Mouse (Mus musculus): Measurements from ENCODE around the gene Hist1h2ac. TPM values are rescaled to one million over a fixed set of nuclear protein-coding genes. Genes with fewer than 3 reads are reported as not detected.
"Not testable (repeated sequence)": the region's sequence is repeated elsewhere in the genome, so short reads cannot be mapped to it uniquely, and the experiment has no call there.

The Hist1h2ac gene
- polyA plus RNA-seq, 1 experiment from 2014 or later = 1.6 TPM

DNA sequence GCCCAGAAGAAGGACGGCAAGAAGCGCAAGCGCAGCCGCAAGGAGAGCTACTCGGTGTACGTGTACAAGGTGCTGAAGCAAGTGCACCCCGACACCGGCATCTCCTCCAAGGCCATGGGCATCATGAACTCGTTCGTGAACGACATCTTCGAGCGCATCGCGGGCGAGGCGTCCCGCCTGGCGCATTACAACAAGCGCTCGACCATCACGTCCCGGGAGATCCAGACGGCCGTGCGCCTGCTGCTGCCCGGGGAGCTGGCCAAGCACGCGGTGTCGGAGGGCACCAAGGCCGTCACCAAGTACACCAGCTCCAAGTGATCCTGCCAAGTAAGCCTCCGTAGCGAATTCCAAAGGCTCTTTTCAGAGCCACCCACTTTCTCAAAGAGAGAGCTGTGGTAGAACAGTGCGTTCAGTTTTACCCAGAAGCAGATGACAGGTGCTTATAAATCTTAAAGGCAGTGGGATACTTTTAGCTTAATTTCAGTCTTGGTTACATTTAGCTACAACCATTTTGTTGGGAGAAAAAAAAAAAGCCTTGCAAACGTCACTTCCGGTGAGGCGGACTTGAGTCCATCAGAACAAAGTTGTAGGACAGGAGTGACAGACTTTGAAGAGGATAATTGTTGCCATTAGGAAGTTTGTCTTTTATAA is 672 bp upstream of the Hist1h2ac start:
- H3K4me3 ChIP-seq (replicated peaks) = peak overlapping the region; percentile 48
- not testable (repeated sequence) for H3K9me3 ChIP-seq; H3K27me3 ChIP-seq; H3K36me3 ChIP-seq (replicated peaks)
- ATAC-seq (ENCODE audit: low FRiP score) = peak; percentile 13; the same call in 1 of the 2 replicates
- H3K4me2 ChIP-seq = peak overlapping the region; percentile 62
- peak overlapping the region; percentile 66 for H3K9ac ChIP-seq
- WGBS = under 1% methylated on average over 21 of the region's 37 CpGs
- peaks cover 19% of the 10 kb centered on the region for H3K4me1 ChIP-seq
- H3K27ac ChIP-seq = peak overlapping the region; percentile 99

GRCm38 (mm10) chr13:23682947-23683754 is 597 bp downstream of the Hist1h2ac start:
- not testable (repeated sequence) for H3K9me3 ChIP-seq
- peak; percentile 37 for ATAC-seq (ENCODE audit: low FRiP score)
- 9% methylated on average over 18 of the region's 30 CpGs for WGBS

DNA sequence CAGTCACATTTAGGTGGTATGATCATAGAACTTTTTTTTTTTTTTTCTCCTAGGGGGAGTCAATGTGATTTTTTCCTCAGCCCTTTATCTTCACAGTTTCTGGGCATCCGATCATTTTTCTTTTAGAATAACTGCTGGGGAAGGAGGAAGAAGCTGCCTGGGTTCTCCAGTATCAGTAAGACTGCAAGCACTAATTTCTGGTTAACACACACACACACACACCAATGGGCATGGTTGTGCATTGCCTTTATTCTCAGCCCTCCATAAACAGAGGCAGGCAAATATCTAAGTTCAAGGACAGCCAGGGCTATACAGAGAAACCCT is 1.2 kb downstream of the Hist1h2ac start:
- Histone ChIP-seq H3K4me3 (replicated peaks) (peak overlapping the region; percentile 44), H3K27ac (peak overlapping the region; percentile 95), H3K36me3 (replicated peaks) (no peaks in the 10 kb centered on the region), H3K27me3 (no peaks in the 10 kb centered on the region), H3K4me1 (peaks cover 19% of the 10 kb centered on the region), H3K9me3 (no peaks in the 10 kb centered on the region), H3K9ac (peak overlapping the region; percentile 53), H3K4me2 (peak overlapping the region; percentile 54)
- no peak for ATAC-seq (ENCODE audit: low FRiP score)
- WGBS = 67% methylated on average over 1 of the region's 1 CpGs

More at GRCm38 (mm10) chr13:23682947-23683754, 597 bp downstream of the Hist1h2ac start:
- Histone ChIP-seq H3K4me2 (peak overlapping the region; percentile 54), H3K27ac (peak overlapping the region; percentile 95), H3K4me3 (replicated peaks) (peak overlapping the region; percentile 44), H3K9ac (peak overlapping the region; percentile 53), H3K4me1 (peaks cover 19% of the 10 kb centered on the region)
- not testable (repeated sequence) for H3K27me3 ChIP-seq; H3K36me3 ChIP-seq (replicated peaks)

DNA sequence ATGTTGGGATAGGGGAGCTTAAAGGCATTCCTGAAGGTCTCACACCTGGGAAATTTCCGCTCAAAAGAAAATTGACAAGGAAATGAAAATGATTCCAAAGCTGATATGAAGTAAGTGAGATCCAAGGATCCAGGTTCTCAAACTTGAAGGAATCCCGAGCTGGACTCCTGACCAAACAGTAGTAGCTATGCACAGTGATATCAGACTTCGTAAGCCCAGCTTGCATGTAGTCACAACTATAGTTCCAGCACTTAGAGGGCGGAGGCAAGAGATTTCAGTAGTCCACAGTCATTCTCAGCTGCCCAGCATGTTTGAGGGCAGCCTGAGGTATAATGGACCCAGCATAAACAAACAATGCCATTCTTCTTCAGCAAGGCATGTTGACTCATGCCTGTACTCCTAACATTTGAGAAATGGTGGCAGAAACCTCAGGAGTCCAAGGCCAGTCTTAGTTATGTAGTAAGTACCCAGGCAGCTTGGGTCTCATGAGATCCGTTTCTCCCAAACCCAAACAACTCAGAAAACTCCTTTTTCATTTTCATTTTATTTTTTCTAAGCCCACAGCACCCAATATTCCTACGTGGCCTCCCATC is 1.7 kb downstream of the Hist1h2ac start:
- ATAC-seq (ENCODE audit: low FRiP score) = no peak
- H3K4me3 ChIP-seq (replicated peaks) = no peak overlapping the region
- peak overlapping the region; percentile 54; the same call in 1 of the 2 replicates for H3K4me2 ChIP-seq

GRCm38 (mm10) chr13:23662536-23662935 is 21.2 kb downstream of the Hist1h2ac start:
- Histone ChIP-seq H3K9me3 (no peaks in the 10 kb centered on the region), H3K27me3 (no peaks in the 10 kb centered on the region), H3K4me2 (no peak overlapping the region), H3K27ac (no peak overlapping the region), H3K4me3 (replicated peaks) (no peak overlapping the region), H3K36me3 (replicated peaks) (no peaks in the 10 kb centered on the region), H3K9ac (no peak overlapping the region), H3K4me1 (no peaks in the 10 kb centered on the region)
- 83% methylated on average over 3 of the region's 3 CpGs for WGBS
- no peak for ATAC-seq (ENCODE audit: low FRiP score)

More for the DNA sequence above, 1.7 kb downstream of the Hist1h2ac start:
- 91% methylated on average over 6 of the region's 6 CpGs for WGBS
- H3K4me1 ChIP-seq = peaks cover 19% of the 10 kb centered on the region
- no peaks in the 10 kb centered on the region for H3K27me3 ChIP-seq
- H3K36me3 ChIP-seq (replicated peaks) = no peaks in the 10 kb centered on the region
- no peak overlapping the region for H3K9ac ChIP-seq
- no peaks in the 10 kb centered on the region for H3K9me3 ChIP-seq
- H3K27ac ChIP-seq = 0 out of 2 replicates have a peak overlapping the region, but pooled peaks have one; percentile 95

DNA sequence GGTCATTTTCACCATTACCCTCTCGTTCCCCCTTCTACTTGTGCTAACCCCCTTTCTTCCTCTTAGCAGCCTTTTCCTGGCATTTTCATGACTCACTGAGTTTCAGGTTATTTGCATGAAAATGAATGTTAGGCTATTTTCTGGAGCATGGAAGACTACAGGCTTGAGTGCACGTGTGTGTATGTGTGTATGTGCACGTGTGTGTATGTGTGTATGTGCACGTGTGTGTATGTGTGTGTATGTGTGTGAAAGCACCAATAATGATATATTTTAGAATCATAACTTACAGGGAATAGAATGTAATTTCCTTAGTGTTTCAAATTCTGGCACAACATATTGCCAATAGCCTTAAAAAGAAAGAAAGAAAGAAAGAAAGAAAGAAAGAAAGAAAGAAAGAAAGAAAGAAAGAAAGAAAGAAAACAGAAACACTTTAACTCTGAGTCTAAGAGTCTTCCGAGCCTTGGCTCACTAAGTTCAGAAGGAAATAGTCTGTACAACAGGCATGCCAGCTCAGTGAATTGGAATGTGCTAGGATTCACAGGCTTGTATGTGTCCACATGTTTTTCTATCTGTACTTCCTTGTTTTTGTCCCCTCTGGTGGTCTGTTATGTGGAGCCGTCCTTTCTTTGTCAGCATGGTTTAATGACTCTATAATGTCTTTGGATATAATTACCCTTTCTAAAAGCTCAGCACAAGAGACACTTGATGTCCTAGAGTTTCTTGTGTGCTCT is 23.9 kb downstream of the Hist1h2ac start:
- no peaks in the 10 kb centered on the region for H3K27me3 ChIP-seq

More for the DNA sequence above, 23.9 kb downstream of the Hist1h2ac start:
- no peaks in the 10 kb centered on the region for H3K36me3 ChIP-seq (replicated peaks)
- H3K4me2 ChIP-seq = no peak overlapping the region
- whole genome bisulfite sequencing = 78% methylated on average over 6 of the region's 6 CpGs
- no peaks in the 10 kb centered on the region for H3K4me1 ChIP-seq
- H3K27ac ChIP-seq = no peak overlapping the region
- H3K4me3 ChIP-seq (replicated peaks) = no peak overlapping the region
- H3K9me3 ChIP-seq = no peaks in the 10 kb centered on the region
- no peak for ATAC-seq (ENCODE audit: low FRiP score)
- H3K9ac ChIP-seq = no peak overlapping the region

Small RNA genes within 50 kb of the gene (microRNA-seq; reads per million reads assigned to microRNA genes)
- gene Gm44350 = not detected

Other genes with a start within 250 kb of the Hist1h2ac start
- gene Btn1a1, start 218.0 kb downstream of the Hist1h2ac start, polyA plus RNA-seq (2016; fragmentation: Nextera tagmentation; extraction: Ambion mirVana) = 0.18 and 0.36 TPM in 2 replicates
- 0.23 and 0.36 TPM in 2 replicates for gene Btn2a2, start 195.1 kb downstream of the Hist1h2ac start, polyA plus RNA-seq (2016; fragmentation: Nextera tagmentation; extraction: Ambion mirVana)
- gene Hist1h4h, start 152.9 kb downstream of the Hist1h2ac start, polyA plus RNA-seq (2016; fragmentation: Nextera tagmentation; extraction: Ambion mirVana) = 7.2 and 8.7 TPM in 2 replicates
- 9.3 and 10.7 TPM in 2 replicates for gene Hist1h2af, start 150.0 kb downstream of the Hist1h2ac start, polyA plus RNA-seq (2016; fragmentation: Nextera tagmentation; extraction: Ambion mirVana)
- gene Hist1h3g, start 148.5 kb downstream of the Hist1h2ac start, polyA plus RNA-seq (2016; fragmentation: Nextera tagmentation; extraction: Ambion mirVana) = 7.2 and 8.3 TPM in 2 replicates
- gene Hist1h2bh, start 140.6 kb downstream of the Hist1h2ac start, polyA plus RNA-seq (2016; fragmentation: Nextera tagmentation; extraction: Ambion mirVana) = 0.87 and 0.95 TPM in 2 replicates
- 0.99 and 1.5 TPM in 2 replicates for gene Hist1h3f, start 139.9 kb downstream of the Hist1h2ac start, polyA plus RNA-seq (2016; fragmentation: Nextera tagmentation; extraction: Ambion mirVana)
- 0.74 and 1.4 TPM in 2 replicates for gene Hist1h4f, start 132.3 kb downstream of the Hist1h2ac start, polyA plus RNA-seq (2016; fragmentation: Nextera tagmentation; extraction: Ambion mirVana)
- gene Hist1h1d, start 130.7 kb downstream of the Hist1h2ac start, polyA plus RNA-seq (2016; fragmentation: Nextera tagmentation; extraction: Ambion mirVana) = 0.47 and 0.56 TPM in 2 replicates
- gene Hist1h3e, start 121.6 kb downstream of the Hist1h2ac start, polyA plus RNA-seq (2016; fragmentation: Nextera tagmentation; extraction: Ambion mirVana) = 5.7 and 7.6 TPM in 2 replicates
- 115 and 138 TPM in 2 replicates for gene Hist1h2ae, start 112.7 kb downstream of the Hist1h2ac start, polyA plus RNA-seq (2016; fragmentation: Nextera tagmentation; extraction: Ambion mirVana)
- gene Hist1h2bg, start 112.6 kb downstream of the Hist1h2ac start, polyA plus RNA-seq (2016; fragmentation: Nextera tagmentation; extraction: Ambion mirVana) = 8.9 and 11.4 TPM in 2 replicates
- 7.2 and 9.5 TPM in 2 replicates for gene Hist1h2bf, start 109.8 kb downstream of the Hist1h2ac start, polyA plus RNA-seq (2016; fragmentation: Nextera tagmentation; extraction: Ambion mirVana)
- 1.3 and 3.7 TPM in 2 replicates for gene Hist1h2ad, start 109.6 kb downstream of the Hist1h2ac start, polyA plus RNA-seq (2016; fragmentation: Nextera tagmentation; extraction: Ambion mirVana)
- 5.8 and 6.6 TPM in 2 replicates for gene Hist1h3d, start 108.2 kb downstream of the Hist1h2ac start, polyA plus RNA-seq (2016; fragmentation: Nextera tagmentation; extraction: Ambion mirVana)
- 137 and 142 TPM in 2 replicates for gene Hist1h4d, start 102.3 kb downstream of the Hist1h2ac start, polyA plus RNA-seq (2016; fragmentation: Nextera tagmentation; extraction: Ambion mirVana)
- gene Hist1h2be, start 62.8 kb downstream of the Hist1h2ac start, polyA plus RNA-seq (2016; fragmentation: Nextera tagmentation; extraction: Ambion mirVana) = 3.0 and 3.7 TPM in 2 replicates
- 26.3 and 26.6 TPM in 2 replicates for gene Hist1h1e, start 61.4 kb downstream of the Hist1h2ac start, polyA plus RNA-seq (2016; fragmentation: Nextera tagmentation; extraction: Ambion mirVana)
- 34.6 and 36.5 TPM in 2 replicates for gene Hist1h2bc, start 251 bp upstream of the Hist1h2ac start, polyA plus RNA-seq (2016; fragmentation: Nextera tagmentation; extraction: Ambion mirVana)
- gene Hist1h1t, start 11.9 kb upstream of the Hist1h2ac start, polyA plus RNA-seq (2016; fragmentation: Nextera tagmentation; extraction: Ambion mirVana) = not detected in 2 replicates
- 6.1 and 9.8 TPM in 2 replicates for gene Hist1h4c, start 14.5 kb upstream of the Hist1h2ac start, polyA plus RNA-seq (2016; fragmentation: Nextera tagmentation; extraction: Ambion mirVana)
- 2.0 and 2.5 TPM in 2 replicates for gene Hfe, start 26.9 kb upstream of the Hist1h2ac start, polyA plus RNA-seq (2016; fragmentation: Nextera tagmentation; extraction: Ambion mirVana)
- gene Hist1h1c, start 54.9 kb upstream of the Hist1h2ac start, polyA plus RNA-seq (2016; fragmentation: Nextera tagmentation; extraction: Ambion mirVana) = 15.2 and 15.9 TPM in 2 replicates
- gene Hist1h3c, start 61.7 kb upstream of the Hist1h2ac start, polyA plus RNA-seq (2016; fragmentation: Nextera tagmentation; extraction: Ambion mirVana) = 11.1 and 13.8 TPM in 2 replicates
- 2.2 and 3.5 TPM in 2 replicates for gene Hist1h2bb, start 62.8 kb upstream of the Hist1h2ac start, polyA plus RNA-seq (2016; fragmentation: Nextera tagmentation; extraction: Ambion mirVana)
- 59.9 and 73.2 TPM in 2 replicates for gene Hist1h2ab, start 67.2 kb upstream of the Hist1h2ac start, polyA plus RNA-seq (2016; fragmentation: Nextera tagmentation; extraction: Ambion mirVana)
- gene Hist1h3b, start 68.3 kb upstream of the Hist1h2ac start, polyA plus RNA-seq (2016; fragmentation: Nextera tagmentation; extraction: Ambion mirVana) = 14.0 and 15.8 TPM in 2 replicates
- gene Hist1h4b, start 73.1 kb upstream of the Hist1h2ac start, polyA plus RNA-seq (2016; fragmentation: Nextera tagmentation; extraction: Ambion mirVana) = 5.3 and 8.2 TPM in 2 replicates
- 0.88 TPM in 1 of 2 replicates, not detected in the other for gene Hist1h4a, start 77.3 kb upstream of the Hist1h2ac start, polyA plus RNA-seq (2016; fragmentation: Nextera tagmentation; extraction: Ambion mirVana)
- gene Hist1h3a, start 78.4 kb upstream of the Hist1h2ac start, polyA plus RNA-seq (2016; fragmentation: Nextera tagmentation; extraction: Ambion mirVana) = 5.1 and 5.2 TPM in 2 replicates
- 3.3 and 4.0 TPM in 2 replicates for gene Hist1h1a, start 79.7 kb upstream of the Hist1h2ac start, polyA plus RNA-seq (2016; fragmentation: Nextera tagmentation; extraction: Ambion mirVana)
- 0.18 TPM in 1 of 2 replicates, not detected in the other for gene Trim38, start 86.0 kb upstream of the Hist1h2ac start, polyA plus RNA-seq (2016; fragmentation: Nextera tagmentation; extraction: Ambion mirVana)
- not detected in 2 replicates for gene Slc17a2, start 123.0 kb upstream of the Hist1h2ac start, polyA plus RNA-seq (2016; fragmentation: Nextera tagmentation; extraction: Ambion mirVana)
- gene Slc17a3, start 155.5 kb upstream of the Hist1h2ac start, polyA plus RNA-seq (2016; fragmentation: Nextera tagmentation; extraction: Ambion mirVana) = not detected in 2 replicates
- gene Slc17a1, start 183.8 kb upstream of the Hist1h2ac start, polyA plus RNA-seq (2016; fragmentation: Nextera tagmentation; extraction: Ambion mirVana) = not detected in 2 replicates
- not detected in 2 replicates for gene Slc17a4, start 231.1 kb upstream of the Hist1h2ac start, polyA plus RNA-seq (2016; fragmentation: Nextera tagmentation; extraction: Ambion mirVana)